Mouse (Mus musculus) monocyte, adult 2 months (primary cell): ENCODE measurements around the gene Fbll1.

Experiments used
- DNase-seq, 2 experiments: peaks; one replicate each; pipeline ENCODE4 v3.0.0; 2022; ENCODE audit warnings: low spot score in 2 of 2, low read depth in 1 of 2

Gene Fbll1

DNA sequence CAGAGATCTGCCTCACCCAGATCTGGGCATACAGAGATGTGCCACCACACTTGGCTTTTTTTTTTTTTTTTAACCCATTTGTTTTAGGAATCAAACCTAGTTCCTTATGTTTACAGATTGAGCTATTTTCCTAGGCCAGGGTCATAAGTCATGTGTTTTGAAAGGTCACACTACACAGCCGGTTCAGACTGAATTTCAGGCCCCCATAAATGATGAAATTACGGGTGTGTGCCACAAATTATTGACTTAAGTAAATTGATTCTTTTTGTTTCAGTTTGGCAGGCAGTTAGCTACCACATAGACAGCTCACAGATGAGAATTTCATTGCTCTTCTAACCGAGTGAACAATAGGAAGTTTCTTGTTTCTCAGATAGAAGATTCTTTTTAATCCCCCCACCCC, 14.7 kb downstream of the Fbll1 start:
- no peak for DNase-seq

DNA sequence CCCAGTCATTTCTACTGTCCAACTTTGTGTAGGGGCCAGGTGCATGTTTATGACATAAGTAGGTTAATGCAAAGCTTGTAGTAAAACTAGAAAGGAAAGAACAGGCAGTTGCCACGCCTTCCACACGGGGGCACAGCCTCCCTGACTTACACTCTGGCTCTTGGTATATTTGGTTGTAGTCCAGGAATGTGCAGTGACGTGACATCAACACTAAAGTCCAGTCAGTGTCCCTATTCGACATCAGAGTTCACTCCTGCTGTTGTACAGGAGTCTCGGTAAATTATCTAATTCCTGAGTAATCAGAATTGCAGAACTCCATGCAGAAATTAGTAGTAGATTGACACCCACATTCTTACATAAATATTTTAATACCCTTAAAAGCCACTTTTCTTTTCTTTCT, 15.6 kb downstream of the Fbll1 start:
- no peak for DNase-seq

DNA sequence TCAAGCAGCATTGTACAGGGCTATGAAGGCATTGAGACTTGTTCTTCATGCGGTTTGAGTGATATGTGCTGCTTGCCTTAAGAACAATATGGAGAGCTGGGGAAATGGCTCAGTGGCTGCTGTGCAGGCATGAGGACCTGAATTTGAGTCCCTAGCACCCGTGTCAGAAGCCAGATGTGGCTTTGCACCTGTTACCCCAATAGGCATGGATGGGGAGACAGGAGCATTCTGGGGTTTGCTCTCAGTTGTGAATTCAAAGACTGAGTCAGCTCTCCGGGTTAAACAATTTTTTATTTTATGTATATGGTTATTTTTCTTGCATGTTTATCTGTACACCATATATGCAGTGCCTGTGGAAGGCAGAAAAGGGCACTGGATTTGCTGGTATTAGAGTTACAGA, 16.2 kb downstream of the Fbll1 start:
- no peak for DNase-seq

DNA sequence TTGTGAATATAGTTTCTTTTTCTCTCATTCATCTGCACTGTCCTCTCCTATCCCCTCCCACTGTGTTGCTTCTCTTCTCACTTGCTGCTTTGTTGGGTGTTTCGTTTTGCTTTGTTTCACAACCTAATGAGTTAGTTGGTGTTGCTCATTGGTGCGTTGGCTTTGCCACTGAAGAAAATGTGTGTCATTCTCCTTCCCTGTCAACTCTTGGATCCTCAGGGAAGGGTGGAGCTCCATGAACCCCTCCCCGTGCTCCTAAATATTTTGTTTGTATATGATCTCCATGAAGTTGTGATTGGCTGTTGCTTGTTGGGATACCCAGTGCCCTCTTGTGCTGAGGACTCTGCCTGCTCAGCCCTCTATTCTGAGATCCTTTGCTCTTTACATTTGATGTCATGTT, 18.3 kb downstream of the Fbll1 start:
- DNase-seq, result no peak

DNA sequence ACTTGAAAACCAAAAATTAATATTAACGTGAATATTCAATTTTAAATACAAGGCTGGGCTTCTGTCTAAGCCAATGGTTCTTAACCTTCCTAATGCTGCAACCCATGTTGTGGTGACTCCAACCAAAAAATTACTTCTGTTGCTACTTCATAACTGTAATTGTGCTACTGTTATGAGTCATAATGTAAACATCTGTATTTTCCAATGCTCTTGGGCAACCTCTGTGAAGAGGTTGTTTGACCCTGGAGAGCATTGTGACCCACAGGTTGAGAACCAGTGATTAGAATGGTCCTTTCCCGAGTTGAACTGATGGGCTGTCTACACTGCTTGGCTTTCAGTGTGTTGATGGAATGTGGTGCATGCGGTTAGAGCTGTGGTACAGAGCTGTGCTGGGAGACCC, 22.2 kb downstream of the Fbll1 start:
- no peak for DNase-seq

DNA sequence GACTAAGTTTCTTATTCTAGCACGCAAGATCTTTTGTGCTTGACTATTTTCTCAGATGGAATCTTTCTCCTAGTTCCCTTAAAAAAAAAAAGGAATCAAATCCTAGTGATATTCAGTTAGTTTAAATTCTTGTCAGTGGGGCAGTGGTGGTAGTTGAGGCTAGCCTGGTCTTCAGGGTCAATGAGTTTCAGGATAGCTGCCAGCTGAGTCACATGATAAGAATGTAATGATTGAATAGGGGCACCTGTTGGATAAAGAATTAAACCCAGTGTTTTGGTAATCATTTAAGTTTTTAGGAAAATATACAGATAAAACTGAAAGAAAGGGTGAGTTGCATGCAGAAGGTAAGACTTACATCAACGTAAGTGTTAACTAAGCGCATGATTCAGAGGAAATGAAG, 23.1 kb downstream of the Fbll1 start:
- no peak for DNase-seq

DNA sequence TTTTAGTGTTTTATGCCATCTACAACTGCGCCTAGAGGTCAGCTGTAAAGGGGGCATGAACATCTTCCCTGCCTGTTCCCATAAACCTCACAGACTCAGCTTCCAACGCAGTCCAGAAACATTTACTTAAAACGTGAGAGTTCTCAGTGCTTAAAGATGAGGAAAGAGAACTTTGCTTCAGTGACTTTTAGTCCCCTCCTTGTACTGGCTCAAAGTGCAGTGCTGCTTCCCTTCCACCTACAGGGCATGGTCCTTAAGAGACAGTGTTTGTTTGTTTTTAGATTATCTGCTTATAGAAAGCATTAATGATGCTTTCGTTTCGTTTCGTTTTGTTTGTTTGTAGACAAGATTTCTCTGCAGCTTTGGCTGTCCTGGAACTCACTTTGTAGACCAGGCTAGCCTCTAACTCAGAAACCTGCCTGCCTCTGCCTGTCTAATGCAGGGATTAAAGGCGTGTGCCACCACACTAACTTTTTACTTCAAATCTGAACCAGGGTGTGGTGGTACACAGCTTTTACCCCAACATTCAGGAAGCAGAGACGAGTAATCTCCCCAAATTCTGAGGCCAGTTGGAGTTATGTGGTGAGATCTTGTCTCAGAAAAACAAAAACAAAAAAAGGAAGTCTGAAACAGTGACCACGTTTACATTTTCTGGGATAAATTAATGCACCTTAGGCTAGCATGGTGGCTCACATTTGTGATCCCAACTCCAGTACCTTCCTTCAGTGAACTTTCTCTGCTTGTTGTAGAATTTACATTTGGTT, 27.8 kb downstream of the Fbll1 start:
- no peak for DNase-seq

DNA sequence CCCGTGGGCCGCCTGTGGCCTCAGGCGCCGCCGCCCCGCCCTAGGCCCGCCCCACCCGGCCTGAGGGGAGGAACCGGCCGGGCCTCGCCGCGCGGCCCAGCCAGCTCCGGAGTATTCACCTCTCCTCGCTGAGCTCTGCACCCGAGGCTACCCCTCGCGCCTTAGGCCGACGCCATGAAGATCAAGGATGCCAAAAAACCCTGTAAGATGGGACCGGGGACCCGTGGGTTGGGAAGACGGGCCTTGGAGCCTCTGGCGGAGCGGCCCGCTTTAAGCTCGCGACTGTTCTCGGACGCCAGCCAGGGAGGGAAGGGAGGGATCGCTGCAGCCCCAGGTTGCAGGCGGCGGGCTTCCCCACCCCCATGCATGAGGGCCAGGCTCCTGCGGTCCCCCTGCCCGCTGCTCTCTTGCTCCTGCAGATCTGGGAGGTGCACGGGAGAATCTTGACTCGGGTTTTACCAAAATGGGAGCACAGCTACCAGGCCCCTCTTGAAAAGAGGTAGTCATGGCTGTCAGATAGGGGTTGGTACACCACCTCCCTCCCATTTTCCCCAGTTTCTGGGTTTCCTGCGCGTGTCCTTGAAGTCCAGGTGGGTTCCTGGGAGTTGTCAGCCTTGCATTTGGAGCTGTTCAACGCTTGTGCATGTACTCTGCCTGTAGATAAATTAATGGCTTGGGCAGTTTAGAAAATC, 28.8 kb downstream of the Fbll1 start:
- DNase-seq, result no peak

DNA sequence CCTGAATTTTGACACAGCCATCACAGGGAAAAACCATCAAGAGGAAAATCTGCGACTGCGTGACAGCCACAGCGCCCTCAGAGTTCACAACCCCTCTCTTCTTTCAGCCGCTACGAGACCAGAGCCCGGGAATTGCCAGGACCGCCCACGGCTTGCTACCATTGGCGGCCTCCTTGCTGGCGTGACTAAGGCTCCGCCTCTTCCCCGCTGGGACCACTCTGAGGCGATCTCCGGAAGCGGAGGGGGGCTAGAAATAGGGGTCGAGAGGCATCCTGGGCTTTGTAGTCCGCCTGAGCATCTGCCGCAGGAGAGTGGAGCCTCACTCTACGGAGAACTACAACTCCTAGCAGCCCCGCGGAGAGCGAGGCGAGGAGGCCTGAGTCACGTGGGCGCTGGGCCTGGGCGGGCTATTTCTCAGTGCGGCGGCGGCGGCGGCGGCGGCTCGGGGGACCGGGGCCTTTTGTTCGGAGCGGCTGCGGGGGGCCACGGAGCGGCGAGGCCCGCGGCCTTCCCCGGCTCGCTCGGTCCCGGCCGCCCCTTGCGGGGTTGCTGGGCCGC, 29.4 kb downstream of the Fbll1 start, which contains the start of gene Pank3:
TSS of gene Pank3 (plus strand) at position 297 of the 558 bp plus-strand sequence.
- DNase-seq, result peak; percentile 86 to 90

DNA sequence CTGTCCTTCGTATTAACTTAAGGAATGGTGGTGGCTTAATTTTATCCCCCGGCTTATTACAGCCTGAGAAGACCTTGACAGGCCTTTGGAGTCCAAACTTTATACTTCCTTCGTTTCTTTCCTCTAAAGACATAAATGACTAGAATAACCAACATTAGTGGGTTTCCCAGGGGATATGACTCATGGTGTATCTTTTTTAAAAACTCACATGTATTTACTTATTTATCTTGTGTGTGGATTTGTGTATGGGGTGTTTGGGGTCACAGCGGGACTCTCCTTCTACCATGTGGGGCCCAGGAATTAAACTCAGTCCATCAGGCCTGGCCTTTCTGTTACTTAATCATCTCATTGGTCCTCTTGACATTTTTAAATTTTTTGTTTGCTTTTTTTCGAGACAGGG, 31.8 kb downstream of the Fbll1 start:
- DNase-seq, result no peak

DNA sequence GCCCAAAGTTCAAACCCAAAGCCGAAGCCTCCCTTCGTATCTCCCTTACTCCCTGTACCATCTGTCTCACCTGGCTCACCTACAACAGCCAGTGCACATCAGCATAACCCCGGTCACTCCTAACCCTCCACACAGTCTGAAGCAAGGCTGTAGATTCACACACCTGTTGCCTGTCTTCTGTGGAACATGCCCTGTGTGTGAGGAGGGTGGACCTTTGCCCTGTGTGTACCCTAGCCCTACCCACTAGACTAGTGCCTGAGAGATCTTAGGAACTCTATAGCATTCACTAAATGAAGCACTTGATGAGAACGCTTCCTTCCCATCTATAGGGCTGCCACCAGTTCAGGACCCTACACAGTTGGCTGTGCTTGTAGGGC, 38.1 kb downstream of the Fbll1 start:
- no peak for DNase-seq

DNA sequence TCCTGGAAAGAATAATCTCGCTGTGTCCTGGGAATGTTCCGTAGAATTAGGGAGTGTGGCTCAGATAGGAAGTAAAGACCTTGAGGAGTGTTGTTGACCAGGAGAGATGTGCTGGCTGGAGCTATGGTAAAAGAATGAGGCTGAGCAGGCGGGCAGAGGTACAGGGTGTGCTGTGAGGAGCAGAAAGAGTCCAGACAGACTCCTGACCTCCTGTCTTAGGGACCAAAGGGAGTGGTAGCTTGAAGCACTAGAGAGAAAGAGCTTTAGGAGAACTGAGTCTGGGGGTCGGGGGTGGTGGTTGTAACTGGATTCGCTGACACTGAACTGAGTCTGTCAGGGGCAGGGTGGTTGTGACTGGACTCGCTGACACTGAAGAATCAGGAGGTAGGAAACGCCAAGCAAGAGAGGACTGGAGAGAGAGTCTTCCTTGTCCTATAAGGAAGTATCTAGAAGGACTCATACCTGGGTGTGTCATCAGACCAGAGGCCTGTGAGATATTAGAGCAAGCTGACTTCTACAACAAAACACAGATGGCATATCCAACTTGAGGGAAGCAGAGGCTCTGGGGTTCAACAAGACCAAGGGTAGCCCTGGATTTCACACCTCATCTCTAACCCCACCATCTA, 38.6 kb downstream of the Fbll1 start:
- DNase-seq, result no peak

DNA sequence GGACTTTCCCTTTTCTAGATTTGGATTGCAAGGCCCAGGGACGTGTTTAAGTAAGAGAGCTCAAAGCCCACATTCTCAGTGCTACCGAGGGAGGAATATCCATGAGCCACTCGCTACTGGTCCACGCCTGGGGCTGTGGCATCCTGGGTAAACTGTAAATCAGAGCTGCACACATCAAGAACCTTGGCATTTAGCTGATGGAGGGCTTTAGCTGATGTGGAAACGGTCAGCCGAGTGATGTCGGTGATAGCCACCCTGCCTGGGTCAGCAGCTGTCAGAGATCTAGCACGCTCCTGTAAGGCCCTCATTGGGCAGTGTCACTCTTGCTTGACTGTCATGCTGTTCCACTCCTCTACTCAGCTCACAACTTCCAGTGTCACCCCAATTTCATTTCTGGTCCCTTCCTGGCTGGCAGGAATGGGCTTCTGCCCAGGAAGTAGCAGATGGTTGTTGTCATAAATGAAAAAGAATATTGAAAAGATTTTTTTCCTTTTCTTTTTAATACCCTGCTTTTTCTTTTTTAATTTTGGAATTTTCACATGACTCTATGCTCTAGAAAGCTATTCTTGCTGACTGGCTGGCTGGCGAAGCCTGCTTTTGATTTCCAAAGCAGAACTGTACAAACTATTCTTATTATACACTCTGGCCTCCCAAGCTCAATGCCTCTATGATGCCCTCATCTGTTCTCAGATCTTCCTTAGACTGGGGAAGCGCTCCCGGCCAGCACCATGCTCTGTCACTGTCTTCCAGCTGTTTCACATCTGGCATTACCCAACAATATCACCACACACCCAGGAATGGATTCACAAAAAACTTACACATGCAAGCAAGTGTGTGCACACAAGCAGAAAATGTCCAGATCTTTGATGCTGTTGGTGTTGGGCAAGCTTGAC, 42.0 kb downstream of the Fbll1 start:
- DNase-seq, result no peak

DNA sequence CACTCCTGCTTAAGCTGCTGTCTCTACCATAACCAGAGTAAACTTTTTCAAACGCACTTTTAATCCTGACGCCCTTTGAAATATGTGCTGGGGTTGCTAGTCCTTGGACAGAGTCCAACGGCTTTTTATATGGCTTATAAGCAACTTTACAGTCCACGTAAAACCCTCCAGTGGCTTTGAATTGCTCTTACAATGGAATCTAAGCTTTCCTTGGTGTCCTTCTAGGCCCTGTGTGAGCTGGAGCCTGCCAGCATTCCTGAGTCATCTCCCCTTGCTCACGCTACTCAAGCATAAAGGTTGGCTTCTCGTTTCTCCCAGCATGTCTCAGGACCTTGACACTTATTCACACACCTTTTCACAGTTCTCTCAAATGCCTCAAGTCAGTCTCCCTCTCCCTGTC, 43.1 kb downstream of the Fbll1 start:
- no peak for DNase-seq

DNA sequence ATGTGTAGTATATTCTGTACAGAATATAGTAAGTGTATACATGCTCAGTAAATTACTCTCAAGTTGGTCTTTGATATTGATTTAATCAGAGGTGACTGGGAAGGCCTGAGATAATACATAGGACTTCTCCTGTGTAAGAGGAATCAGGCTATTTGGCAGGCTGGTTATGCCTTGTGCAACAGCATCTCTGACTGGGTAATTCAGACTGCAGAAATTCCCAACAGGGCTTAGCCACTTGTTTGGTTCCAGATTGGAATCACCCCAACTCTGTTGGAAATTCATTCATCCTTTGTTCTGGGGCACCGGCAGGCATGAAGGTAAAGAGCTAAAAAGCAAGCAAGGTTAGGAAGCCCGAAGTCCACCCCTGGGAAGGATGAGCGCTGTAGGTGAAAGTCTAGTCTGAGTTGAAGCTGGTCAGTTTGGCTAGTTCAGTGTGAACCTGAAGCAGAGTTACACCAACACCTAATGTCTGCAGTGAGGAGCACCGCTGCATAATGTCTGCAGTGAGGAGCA, 43.7 kb downstream of the Fbll1 start:
- DNase-seq, result no peak

DNA sequence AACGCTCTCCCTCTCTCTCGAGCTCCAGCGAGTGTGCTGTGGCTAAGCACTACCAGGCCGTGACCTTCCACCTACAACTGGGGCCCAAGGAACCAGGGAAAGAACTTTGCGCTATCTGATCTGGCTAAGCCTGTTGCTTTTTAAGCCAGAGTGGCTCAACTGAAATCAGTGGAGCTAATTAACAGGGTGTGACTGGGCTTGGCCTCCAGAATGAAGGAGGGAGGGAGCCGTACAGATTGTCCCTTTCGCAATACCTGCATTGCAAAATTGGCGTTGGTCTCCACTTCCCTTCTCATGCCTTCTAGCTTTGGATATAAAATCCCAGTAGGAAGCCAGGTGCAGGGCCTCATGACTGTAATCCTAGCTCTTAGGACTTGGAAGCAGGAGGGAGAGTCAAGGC, 48.1 kb downstream of the Fbll1 start:
- DNase-seq, result peak; percentile 26 to 34
